Mouse (Mus musculus): Measurements from ENCODE around the gene Hsd17b6. TPM values are rescaled to one million over a fixed set of nuclear protein-coding genes. Genes with fewer than 3 reads are reported as not detected.

The Hsd17b6 gene
- total RNA-seq, 2 experiments from 2014 or later: not detected

GRCm38 (mm10) chr10:127951390-127951789, 56.0 kb downstream of the Hsd17b6 start:
- no peak for ATAC-seq (replicated peaks; ENCODE audit: poor library complexity, severe bottlenecking)

GRCm38 (mm10) chr10:127949596-127950130, 57.7 kb downstream of the Hsd17b6 start:
- no peak for ATAC-seq (replicated peaks; ENCODE audit: poor library complexity, severe bottlenecking)

GRCm38 (mm10) chr10:127945432-127946064, 61.9 kb downstream of the Hsd17b6 start:
- ATAC-seq (replicated peaks; ENCODE audit: poor library complexity, severe bottlenecking): peak; percentile 97

Other genes with a start within 250 kb of the Hsd17b6 start
- not detected in 2 replicates for gene Rdh1, start 247.9 kb downstream of the Hsd17b6 start, total RNA-seq (2014; fragmentation: Nextera tagmentation)
- gene Rdh1, start 247.9 kb downstream of the Hsd17b6 start, total RNA-seq (2017): not detected in 2 replicates
- gene Rdh16f1, start 247.8 kb downstream of the Hsd17b6 start, total RNA-seq (2014; fragmentation: Nextera tagmentation): not detected in 2 replicates
- gene Rdh16f1, start 247.8 kb downstream of the Hsd17b6 start, total RNA-seq (2017): not detected in 2 replicates
- gene Rdh9, start 231.2 kb downstream of the Hsd17b6 start, total RNA-seq (2014; fragmentation: Nextera tagmentation): not detected in 2 replicates
- gene Rdh9, start 231.2 kb downstream of the Hsd17b6 start, total RNA-seq (2017): not detected in 2 replicates
- not detected in 2 replicates for gene Rdh16, start 206.5 kb downstream of the Hsd17b6 start, total RNA-seq (2014; fragmentation: Nextera tagmentation)
- not detected in 2 replicates for gene Rdh16, start 206.5 kb downstream of the Hsd17b6 start, total RNA-seq (2017)
- gene Rdh19, start 157.7 kb downstream of the Hsd17b6 start, total RNA-seq (2014; fragmentation: Nextera tagmentation): not detected in 2 replicates
- gene Rdh19, start 157.7 kb downstream of the Hsd17b6 start, total RNA-seq (2017): not detected in 2 replicates
- not detected in 2 replicates for gene Rdh16f2, start 141.1 kb downstream of the Hsd17b6 start, total RNA-seq (2014; fragmentation: Nextera tagmentation)
- gene Rdh16f2, start 141.1 kb downstream of the Hsd17b6 start, total RNA-seq (2017): not detected in 2 replicates
- gene Rdh7, start 118.8 kb downstream of the Hsd17b6 start, total RNA-seq (2014; fragmentation: Nextera tagmentation): not detected in 2 replicates
- not detected in 2 replicates for gene Rdh7, start 118.8 kb downstream of the Hsd17b6 start, total RNA-seq (2017)
- not detected in 2 replicates for gene Sdr9c7, start 109.1 kb downstream of the Hsd17b6 start, total RNA-seq (2014; fragmentation: Nextera tagmentation)
- not detected in 2 replicates for gene Sdr9c7, start 109.1 kb downstream of the Hsd17b6 start, total RNA-seq (2017)
- gene Prim1, start 7.6 kb upstream of the Hsd17b6 start, total RNA-seq (2014; fragmentation: Nextera tagmentation): 114 and 132 TPM in 2 replicates
- gene Prim1, start 7.6 kb upstream of the Hsd17b6 start, total RNA-seq (2017): 121 and 124 TPM in 2 replicates
- 1,470 and 1,497 TPM in 2 replicates for gene Naca, start 28.0 kb upstream of the Hsd17b6 start, total RNA-seq (2014; fragmentation: Nextera tagmentation)
- gene Naca, start 28.0 kb upstream of the Hsd17b6 start, total RNA-seq (2017): 2,024 and 2,260 TPM in 2 replicates
- gene Ptges3, start 51.3 kb upstream of the Hsd17b6 start, total RNA-seq (2014; fragmentation: Nextera tagmentation): 204 and 218 TPM in 2 replicates
- gene Ptges3, start 51.3 kb upstream of the Hsd17b6 start, total RNA-seq (2017): 321 and 371 TPM in 2 replicates
- gene Atp5b, start 75.7 kb upstream of the Hsd17b6 start, total RNA-seq (2014; fragmentation: Nextera tagmentation): 1,867 and 2,007 TPM in 2 replicates
- gene Atp5b, start 75.7 kb upstream of the Hsd17b6 start, total RNA-seq (2017): 1,997 and 2,300 TPM in 2 replicates
- gene Baz2a, start 84.0 kb upstream of the Hsd17b6 start, total RNA-seq (2014; fragmentation: Nextera tagmentation): 54.8 and 64.2 TPM in 2 replicates
- gene Baz2a, start 84.0 kb upstream of the Hsd17b6 start, total RNA-seq (2017): 15.0 and 17.2 TPM in 2 replicates
- 14.3 and 20.5 TPM in 2 replicates for gene Rbms2, start 172.7 kb upstream of the Hsd17b6 start, total RNA-seq (2014; fragmentation: Nextera tagmentation)
- 1.8 and 2.1 TPM in 2 replicates for gene Rbms2, start 172.7 kb upstream of the Hsd17b6 start, total RNA-seq (2017)
- not detected in 2 replicates for gene Gls2, start 186.8 kb upstream of the Hsd17b6 start, total RNA-seq (2014; fragmentation: Nextera tagmentation)
- gene Gls2, start 186.8 kb upstream of the Hsd17b6 start, total RNA-seq (2017): not detected in 2 replicates
- gene Spryd4, start 204.2 kb upstream of the Hsd17b6 start, total RNA-seq (2014; fragmentation: Nextera tagmentation): 15.1 and 16.3 TPM in 2 replicates
- 9.7 and 19.2 TPM in 2 replicates for gene Spryd4, start 204.2 kb upstream of the Hsd17b6 start, total RNA-seq (2017)
- gene Mip, start 218.2 kb upstream of the Hsd17b6 start, total RNA-seq (2014; fragmentation: Nextera tagmentation): 0.75 TPM in 1 of 2 replicates, not detected in the other
- gene Mip, start 218.2 kb upstream of the Hsd17b6 start, total RNA-seq (2017): not detected in 2 replicates
- gene Timeless, start 224.5 kb upstream of the Hsd17b6 start, total RNA-seq (2014; fragmentation: Nextera tagmentation): 55.4 and 70.5 TPM in 2 replicates
- gene Timeless, start 224.5 kb upstream of the Hsd17b6 start, total RNA-seq (2017): 64.0 and 71.4 TPM in 2 replicates
- gene Apon, start 246.5 kb upstream of the Hsd17b6 start, total RNA-seq (2014; fragmentation: Nextera tagmentation): 0.41 and 3.2 TPM in 2 replicates
- gene Apon, start 246.5 kb upstream of the Hsd17b6 start, total RNA-seq (2017): 0.31 and 0.99 TPM in 2 replicates